Mouse (Mus musculus): ENCODE measurements at regions not wholly inside any gene's neighbourhood (a gene's known extent, or its start where the extent isn't known, plus 50 kb on each side); places are given as distances from the start of the nearest gene placed in this dataset.

DNA sequence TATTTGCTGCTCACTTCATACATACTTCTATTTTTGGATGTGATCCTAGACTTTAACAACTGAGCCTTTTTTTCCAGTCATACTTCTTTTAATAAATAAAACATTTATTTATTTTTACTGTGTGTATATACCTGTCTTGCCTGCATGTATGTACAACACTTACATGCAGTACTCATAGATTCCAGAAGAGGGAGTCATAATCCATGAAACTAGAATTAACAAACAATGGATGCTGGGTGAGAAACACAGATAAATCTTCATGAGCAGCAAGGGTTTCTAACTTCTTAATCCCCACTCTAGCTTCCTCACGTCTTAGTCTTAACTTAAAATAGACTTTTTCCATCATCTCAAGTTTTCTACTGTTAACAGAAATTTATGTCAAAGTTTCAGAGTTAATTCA lies 1253.7 kb upstream of the Nr2f1 start:
- Histone ChIP-seq H3K79me2 (ENCODE audit: control insufficient read depth, insufficient read depth) (no peaks in the 10 kb centered on the region), H3K4me2 (ENCODE audit: low read depth) (no peak overlapping the region)
- TF ChIP-seq USF1 (IDR thresholded peaks at IDR 0.05; ENCODE audit: low read depth) (no peak), SRF (IDR thresholded peaks at IDR 0.05; ENCODE audit: control insufficient read depth, insufficient read length, low read depth) (no peak), MYOD1 (IDR thresholded peaks at IDR 0.05; ENCODE audit: control insufficient read depth in 1 of 3, insufficient read length in 2 of 3, low read depth in 2 of 3) (no peak), REST (IDR thresholded peaks at IDR 0.05; ENCODE audit: insufficient read depth, insufficient read length) (no peak), MYOG (IDR thresholded peaks at IDR 0.05; ENCODE audit: control insufficient read depth in 1 of 3, insufficient read depth in 1 of 3, insufficient read length in 2 of 3, low read depth in 2 of 3) (no peak), E2F4 (IDR thresholded peaks at IDR 0.05; ENCODE audit: insufficient read depth) (no peak), MAX (IDR thresholded peaks at IDR 0.05; ENCODE audit: low read depth) (no peak), POLR2A (IDR thresholded peaks at IDR 0.05; ENCODE audit: insufficient read length, low read depth) (no peak)

DNA sequence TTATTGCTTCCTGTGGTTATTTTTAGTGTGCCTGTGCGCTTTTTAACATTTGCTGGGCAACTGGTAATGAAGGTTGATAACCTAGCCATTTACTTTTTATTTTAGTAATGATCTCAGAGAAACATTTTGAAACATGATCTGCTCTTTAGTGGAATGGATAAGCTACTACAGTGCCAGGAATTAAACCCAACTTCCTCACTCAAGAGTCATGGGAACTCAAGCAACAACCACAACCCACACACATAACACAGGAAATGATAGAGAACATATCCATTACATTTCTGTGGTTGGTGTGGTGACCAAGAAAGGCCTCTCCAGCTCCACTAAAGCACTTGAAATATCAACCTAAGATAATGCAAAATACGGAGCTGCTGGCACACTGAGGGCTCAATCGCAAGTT lies 1243.6 kb upstream of the Nr2f1 start:
- Histone ChIP-seq H3K4me3 (no peak overlapping the region), H3K36me3 (ENCODE audit: control insufficient read depth, insufficient read depth) (no peaks in the 10 kb centered on the region), H3K27me3 (ENCODE audit: control insufficient read depth, insufficient read depth, insufficient read length) (no peaks in the 10 kb centered on the region), H3ac (ENCODE audit: control insufficient read depth, insufficient read length) (no peak overlapping the region), H3K4me2 (ENCODE audit: low read depth) (peak overlapping the region; percentile 30), H3K79me2 (ENCODE audit: control insufficient read depth, insufficient read depth) (no peaks in the 10 kb centered on the region)
- TF ChIP-seq POLR2AphosphoS2 (IDR thresholded peaks at IDR 0.05; ENCODE audit: insufficient read length, low read depth) (no peak), CEBPB (IDR thresholded peaks at IDR 0.05; ENCODE audit: insufficient read depth, poor library complexity, severe bottlenecking) (no peak), POLR2A (IDR thresholded peaks at IDR 0.05; ENCODE audit: insufficient read length, low read depth) (no peak), TCF3 (IDR thresholded peaks at IDR 0.05; ENCODE audit: insufficient read length, low read depth) (no peak), MYOG (IDR thresholded peaks at IDR 0.05; ENCODE audit: control insufficient read depth in 1 of 3, insufficient read depth in 1 of 3, insufficient read length in 2 of 3, low read depth in 2 of 3) (no peak), E2F4 (IDR thresholded peaks at IDR 0.05; ENCODE audit: insufficient read depth) (no peak), TCF12 (IDR thresholded peaks at IDR 0.05; ENCODE audit: insufficient read depth, poor library complexity, severe bottlenecking) (no peak), MYOD1 (IDR thresholded peaks at IDR 0.05; ENCODE audit: control insufficient read depth in 1 of 3, insufficient read length in 2 of 3, low read depth in 2 of 3) (no peak), SRF (IDR thresholded peaks at IDR 0.05; ENCODE audit: control insufficient read depth, insufficient read length, low read depth) (no peak), MAX (IDR thresholded peaks at IDR 0.05; ENCODE audit: low read depth) (no peak), REST (IDR thresholded peaks at IDR 0.05; ENCODE audit: insufficient read depth, insufficient read length) (no peak), USF1 (IDR thresholded peaks at IDR 0.05; ENCODE audit: low read depth) (no peak)

More for the DNA sequence above, 1253.7 kb upstream of the Nr2f1 start:
- Histone ChIP-seq H3K4me3 (no peak overlapping the region), H3ac (ENCODE audit: control insufficient read depth, insufficient read length) (no peak overlapping the region), H3K36me3 (ENCODE audit: control insufficient read depth, insufficient read depth) (no peaks in the 10 kb centered on the region), H3K27me3 (ENCODE audit: control insufficient read depth, insufficient read depth, insufficient read length) (no peaks in the 10 kb centered on the region)

DNA sequence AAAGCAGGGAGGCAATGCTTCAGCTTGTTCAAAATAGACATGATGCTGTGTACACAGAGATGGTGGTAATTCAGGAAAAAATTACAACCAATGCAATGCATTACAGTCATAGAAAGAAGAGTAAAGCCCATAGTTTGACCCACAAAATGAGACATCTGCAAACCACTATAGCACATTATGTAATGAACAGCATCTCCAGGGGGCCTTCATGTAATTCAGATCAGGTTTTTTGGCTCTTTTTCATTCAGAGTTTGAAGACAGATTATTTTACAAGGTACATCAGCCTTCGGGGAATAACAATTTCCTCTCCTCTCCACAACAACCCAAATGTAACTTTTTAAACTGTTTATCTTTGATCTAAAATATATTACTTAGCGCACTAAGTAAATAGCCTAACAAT lies 1243.1 kb upstream of the Nr2f1 start:
- Histone ChIP-seq H3K4me2 (ENCODE audit: low read depth) (peak overlapping the region; percentile 30), H3K4me3 (no peak overlapping the region), H3K36me3 (ENCODE audit: control insufficient read depth, insufficient read depth) (no peaks in the 10 kb centered on the region), H3ac (ENCODE audit: control insufficient read depth, insufficient read length) (no peak overlapping the region), H3K27me3 (ENCODE audit: control insufficient read depth, insufficient read depth, insufficient read length) (no peaks in the 10 kb centered on the region), H3K79me2 (ENCODE audit: control insufficient read depth, insufficient read depth) (no peaks in the 10 kb centered on the region)
- TF ChIP-seq CEBPB (IDR thresholded peaks at IDR 0.05; ENCODE audit: insufficient read depth, poor library complexity, severe bottlenecking) (no peak), E2F4 (IDR thresholded peaks at IDR 0.05; ENCODE audit: insufficient read depth) (no peak), MYOD1 (IDR thresholded peaks at IDR 0.05; ENCODE audit: control insufficient read depth in 1 of 3, insufficient read length in 2 of 3, low read depth in 2 of 3) (no peak), TCF3 (IDR thresholded peaks at IDR 0.05; ENCODE audit: insufficient read length, low read depth) (no peak), TCF12 (IDR thresholded peaks at IDR 0.05; ENCODE audit: insufficient read depth, poor library complexity, severe bottlenecking) (no peak), POLR2AphosphoS2 (IDR thresholded peaks at IDR 0.05; ENCODE audit: insufficient read length, low read depth) (no peak), MYOG (IDR thresholded peaks at IDR 0.05; ENCODE audit: control insufficient read depth in 1 of 3, insufficient read depth in 1 of 3, insufficient read length in 2 of 3, low read depth in 2 of 3) (no peak), SRF (IDR thresholded peaks at IDR 0.05; ENCODE audit: control insufficient read depth, insufficient read length, low read depth) (no peak)

DNA sequence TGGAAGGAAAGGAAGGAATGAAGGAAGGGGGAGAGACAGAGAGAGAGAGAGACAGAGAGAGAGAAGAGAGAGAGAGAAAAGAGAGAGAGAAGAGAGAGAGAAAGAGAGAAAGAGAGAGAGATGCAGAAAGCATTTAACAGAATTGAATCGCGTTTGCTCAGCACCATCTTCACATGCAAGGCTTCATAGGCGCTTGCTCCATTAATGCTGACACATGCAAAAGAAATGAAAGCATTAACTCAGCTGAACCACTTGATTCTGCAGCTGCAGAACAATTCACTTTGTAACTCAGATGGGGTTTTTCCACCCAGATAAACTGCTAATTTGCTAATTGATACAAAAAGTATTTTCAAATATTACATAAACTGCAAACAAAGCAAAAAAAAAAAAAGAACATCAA lies 1231.9 kb upstream of the Nr2f1 start:
- no peak for TF ChIP-seq TCF12 (IDR thresholded peaks at IDR 0.05; ENCODE audit: insufficient read depth, poor library complexity, severe bottlenecking)
- no peak for TF ChIP-seq MYOD1 (IDR thresholded peaks at IDR 0.05; ENCODE audit: control insufficient read depth in 1 of 3, insufficient read length in 2 of 3, low read depth in 2 of 3)
- no peak for TF ChIP-seq TCF3 (IDR thresholded peaks at IDR 0.05; ENCODE audit: insufficient read length, low read depth)
- TF ChIP-seq USF1 (IDR thresholded peaks at IDR 0.05; ENCODE audit: low read depth), result no peak
- no peak for TF ChIP-seq POLR2A (IDR thresholded peaks at IDR 0.05; ENCODE audit: insufficient read length, low read depth)
- no peak for TF ChIP-seq SRF (IDR thresholded peaks at IDR 0.05; ENCODE audit: control insufficient read depth, insufficient read length, low read depth)
- no peak for TF ChIP-seq CEBPB (IDR thresholded peaks at IDR 0.05; ENCODE audit: insufficient read depth, poor library complexity, severe bottlenecking)
- TF ChIP-seq MYOG (IDR thresholded peaks at IDR 0.05; ENCODE audit: control insufficient read depth in 1 of 3, insufficient read depth in 1 of 3, insufficient read length in 2 of 3, low read depth in 2 of 3), result no peak
- no peak for TF ChIP-seq E2F4 (IDR thresholded peaks at IDR 0.05; ENCODE audit: insufficient read depth)
- no peak for TF ChIP-seq MAX (IDR thresholded peaks at IDR 0.05; ENCODE audit: low read depth)
- no peak for TF ChIP-seq REST (IDR thresholded peaks at IDR 0.05; ENCODE audit: insufficient read depth, insufficient read length)
- no peak for TF ChIP-seq POLR2AphosphoS2 (IDR thresholded peaks at IDR 0.05; ENCODE audit: insufficient read length, low read depth)
- no peaks in the 10 kb centered on the region for H3K36me3 ChIP-seq (ENCODE audit: control insufficient read depth, insufficient read depth)

DNA sequence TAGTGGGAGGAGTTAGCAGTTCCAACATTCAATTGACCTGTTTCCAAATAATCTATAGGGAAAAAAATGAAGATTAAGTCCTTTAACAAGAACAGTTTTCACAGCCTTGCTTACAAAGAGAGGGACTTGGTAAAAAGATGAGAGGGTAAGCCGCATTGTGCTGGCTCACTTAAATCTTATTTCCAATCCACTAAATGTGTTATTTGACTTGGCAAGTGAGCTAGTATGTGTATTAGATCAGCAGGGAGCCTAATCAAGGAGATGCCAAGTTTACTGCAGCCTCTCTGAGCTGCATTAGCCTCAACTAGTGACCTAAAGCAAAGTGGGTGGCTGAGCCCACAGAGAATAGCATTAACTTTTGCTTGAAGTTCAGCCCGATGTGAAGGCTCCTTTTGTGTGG lies 1231.4 kb upstream of the Nr2f1 start:
- no peak for TF ChIP-seq POLR2A (IDR thresholded peaks at IDR 0.05; ENCODE audit: insufficient read length, low read depth)
- TF ChIP-seq MYOD1 (IDR thresholded peaks at IDR 0.05; ENCODE audit: control insufficient read depth in 1 of 3, insufficient read length in 2 of 3, low read depth in 2 of 3), result no peak
- TF ChIP-seq E2F4 (IDR thresholded peaks at IDR 0.05; ENCODE audit: insufficient read depth), result no peak
- no peak for TF ChIP-seq MAX (IDR thresholded peaks at IDR 0.05; ENCODE audit: low read depth)
- TF ChIP-seq USF1 (IDR thresholded peaks at IDR 0.05; ENCODE audit: low read depth), result no peak
- no peak for TF ChIP-seq TCF3 (IDR thresholded peaks at IDR 0.05; ENCODE audit: insufficient read length, low read depth)
- TF ChIP-seq MYOG (IDR thresholded peaks at IDR 0.05; ENCODE audit: control insufficient read depth in 1 of 3, insufficient read depth in 1 of 3, insufficient read length in 2 of 3, low read depth in 2 of 3), result no peak
- no peak for TF ChIP-seq CEBPB (IDR thresholded peaks at IDR 0.05; ENCODE audit: insufficient read depth, poor library complexity, severe bottlenecking)
- no peak for TF ChIP-seq POLR2AphosphoS2 (IDR thresholded peaks at IDR 0.05; ENCODE audit: insufficient read length, low read depth)
- no peak for TF ChIP-seq REST (IDR thresholded peaks at IDR 0.05; ENCODE audit: insufficient read depth, insufficient read length)
- TF ChIP-seq SRF (IDR thresholded peaks at IDR 0.05; ENCODE audit: control insufficient read depth, insufficient read length, low read depth), result no peak
- no peak for TF ChIP-seq TCF12 (IDR thresholded peaks at IDR 0.05; ENCODE audit: insufficient read depth, poor library complexity, severe bottlenecking)
- H3ac ChIP-seq (ENCODE audit: control insufficient read depth, insufficient read length), result no peak overlapping the region
- H3K36me3 ChIP-seq (ENCODE audit: control insufficient read depth, insufficient read depth), result no peaks in the 10 kb centered on the region
- no peaks in the 10 kb centered on the region for H3K27me3 ChIP-seq (ENCODE audit: control insufficient read depth, insufficient read depth, insufficient read length)
- H3K4me3 ChIP-seq, result no peak overlapping the region
- no peaks in the 10 kb centered on the region for H3K79me2 ChIP-seq (ENCODE audit: control insufficient read depth, insufficient read depth)
- no peak overlapping the region for H3K4me2 ChIP-seq (ENCODE audit: low read depth)

More for the DNA sequence above, 1231.9 kb upstream of the Nr2f1 start:
- Histone ChIP-seq H3K4me2 (ENCODE audit: low read depth) (no peak overlapping the region), H3K27me3 (ENCODE audit: control insufficient read depth, insufficient read depth, insufficient read length) (no peaks in the 10 kb centered on the region), H3ac (ENCODE audit: control insufficient read depth, insufficient read length) (no peak overlapping the region), H3K4me3 (no peak overlapping the region), H3K79me2 (ENCODE audit: control insufficient read depth, insufficient read depth) (no peaks in the 10 kb centered on the region)

Data from myocyte (in vitro differentiated cells).